Mouse (Mus musculus) G1E (cell line): ENCODE data around the gene Acvr2b.

ENCODE experiments used
- CTCF ChIP-seq: IDR thresholded peaks from 2 replicates; pipeline ENCODE4 v1.5.1; 2012; ENCODE audit warnings: low read depth, low read length, inconsistent platforms, mixed read lengths
- POLR2AphosphoS5 ChIP-seq: IDR thresholded peaks from 2 replicates; pipeline ENCODE4 v1.6.1; 2012; ENCODE audit warnings: low read depth, low read length, inconsistent platforms; ENCODE audit not compliant: insufficient replicate concordance

GRCm38 (mm10) chr9:119444738-119445429, 43.0 kb downstream of the Acvr2b start, which contains the start of gene Exog:
- TF ChIP-seq CTCF (peak; percentile 79), POLR2AphosphoS5 (no peak)
